Mouse (Mus musculus) cerebellum, adult 11-12 months (tissue): ENCODE data around the gene Gm4305.
A peak's percentile ranks its signal among the peaks of the same experiment; 100 is the strongest.
"Not testable (repeated sequence)": the region's sequence is repeated elsewhere in the genome, so short reads cannot be mapped to it uniquely, and the experiment has no call there.

Experiments used
- DNase-seq: peaks from one replicate; pipeline ENCODE4 v3.0.0; 2022

Gene Gm4305

GRCm38 (mm10) chr10:100350793-100351192, at the start of gene Gm4305:
Gm4305 (plus strand) TSS chr10:100351093.
- not testable (repeated sequence) for DNase-seq

DNA sequence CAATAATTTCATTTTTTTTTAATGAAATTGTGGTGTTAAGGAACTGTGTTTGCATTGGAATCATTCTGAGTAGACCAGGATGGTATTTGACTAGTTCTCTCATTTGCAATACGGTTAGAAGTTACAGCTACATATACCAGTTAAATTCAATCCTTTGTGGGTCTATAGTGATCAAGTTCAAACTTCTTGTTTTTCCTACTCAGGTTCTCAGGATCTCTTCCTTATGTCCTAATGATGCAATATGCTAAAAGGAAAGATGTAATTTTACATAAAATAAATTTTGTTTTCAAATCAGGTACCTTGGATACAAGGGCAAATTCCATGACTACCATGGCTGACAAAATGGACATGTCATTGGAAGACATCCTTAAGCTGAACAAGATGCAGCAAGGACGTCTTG, 15.5 kb upstream of the Gm4305 start, which contains the start of gene Gm4301:
Gm4301 (plus strand) TSS at position 301 of the 400 bp plus-strand sequence.
- not testable (repeated sequence) for DNase-seq

DNA sequence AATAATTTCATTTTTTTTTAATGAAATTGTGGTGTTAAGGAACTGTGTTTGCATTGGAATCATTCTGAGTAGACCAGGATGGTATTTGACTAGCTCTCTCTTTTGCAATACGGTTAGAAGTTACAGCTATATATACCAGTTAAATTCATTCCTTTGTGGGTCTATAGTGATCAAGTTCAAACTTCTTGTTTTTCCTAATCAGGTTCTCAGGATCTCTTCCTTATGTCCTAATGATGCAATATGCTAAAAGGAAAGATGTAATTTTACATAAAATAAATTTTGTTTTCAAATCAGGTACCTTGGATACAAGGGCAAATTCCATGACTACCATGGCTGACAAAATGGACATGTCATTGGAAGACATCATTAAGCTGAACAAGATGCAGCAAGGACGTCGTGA, 10.4 kb upstream of the Gm4305 start, which contains the start of gene Gm4302:
Gm4302 (plus strand) TSS at position 301 of the 400 bp plus-strand sequence.
- DNase-seq: not testable (repeated sequence)

DNA sequence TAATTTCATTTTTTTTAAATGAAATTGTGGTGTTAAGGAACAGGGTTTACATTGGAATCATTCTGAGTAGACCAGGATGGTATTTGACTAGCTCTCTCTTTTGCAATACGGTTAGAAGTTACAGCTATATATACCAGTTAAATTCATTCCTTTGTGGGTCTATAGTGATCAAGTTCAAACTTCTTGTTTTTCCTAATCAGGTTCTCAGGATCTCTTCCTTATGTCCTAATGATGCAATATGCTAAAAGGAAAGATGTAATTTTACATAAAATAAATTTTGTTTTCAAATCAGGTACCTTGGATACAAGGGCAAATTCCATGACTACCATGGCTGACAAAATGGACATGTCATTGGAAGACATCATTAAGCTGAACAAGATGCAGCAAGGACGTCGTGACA, 5.2 kb upstream of the Gm4305 start, which contains the start of gene Gm4303:
Gm4303 (plus strand) TSS at position 301 of the 400 bp plus-strand sequence.
- DNase-seq: not testable (repeated sequence)

GRCm38 (mm10) chr10:100356841-100357240, 5.9 kb downstream of the Gm4305 start:
- peak; percentile 4 for DNase-seq

GRCm38 (mm10) chr10:100361038-100361437, 10.1 kb downstream of the Gm4305 start, which contains the start of gene Gm4307:
Gm4307 (plus strand) TSS chr10:100361338.
- DNase-seq: not testable (repeated sequence)

DNA sequence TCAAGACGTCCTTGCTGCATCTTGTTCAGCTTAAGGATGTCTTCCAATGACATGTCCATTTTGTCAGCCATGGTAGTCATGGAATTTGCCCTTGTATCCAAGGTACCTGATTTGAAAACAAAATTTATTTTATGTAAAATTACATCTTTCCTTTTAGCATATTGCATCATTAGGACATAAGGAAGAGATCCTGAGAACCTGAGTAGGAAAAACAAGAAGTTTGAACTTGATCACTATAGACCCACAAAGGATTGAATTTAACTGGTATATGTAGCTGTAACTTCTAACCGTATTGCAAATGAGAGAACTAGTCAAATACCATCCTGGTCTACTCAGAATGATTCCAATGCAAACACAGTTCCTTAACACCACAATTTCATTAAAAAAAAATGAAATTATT, 31.6 kb downstream of the Gm4305 start, which contains the start of gene Gm4312:
Gm4312 (minus strand) TSS at position 101 of the 400 bp plus-strand sequence.
- DNase-seq: not testable (repeated sequence)
